Mouse (Mus musculus): ENCODE measurements around the gene Efna4.

DNA sequence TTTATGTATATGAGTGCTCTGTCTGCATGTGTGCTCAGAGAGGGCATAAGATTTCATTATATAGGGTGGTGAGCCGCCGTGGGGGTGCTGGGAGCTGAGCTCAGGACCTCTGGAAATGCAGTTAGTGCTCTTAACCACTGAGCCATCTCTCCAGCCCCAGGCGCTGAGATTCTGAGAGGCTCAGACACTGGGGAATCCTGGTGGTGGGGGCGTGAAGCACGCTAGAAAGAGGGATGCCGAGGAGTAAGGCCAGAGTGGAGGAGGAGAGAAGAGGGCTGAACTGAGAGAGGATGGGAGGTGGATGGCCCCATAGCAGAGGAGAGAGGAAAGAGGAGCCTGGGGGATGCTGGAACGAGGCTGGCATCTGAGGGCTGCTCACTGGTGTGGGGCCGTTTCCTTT, 26.8 kb upstream of the Efna4 start:
- TF ChIP-seq POLR2A (IDR thresholded peaks at IDR 0.05; ENCODE audit: control insufficient read depth, extremely low read depth, insufficient read depth, low read length, poor library complexity) = no peak
- TF ChIP-seq CTCF (IDR thresholded peaks at IDR 0.05; ENCODE audit: borderline replicate concordance, control insufficient read depth, extremely low read depth, insufficient read depth, low read length, poor library complexity) = no peak

All from thymus, adult 2 months (tissue).